Mouse (Mus musculus) right cerebral cortex, adult 18-20 months (tissue): ENCODE measurements at regions not wholly inside any gene's neighbourhood (a gene's known extent, or its start where the extent isn't known, plus 50 kb on each side); places are given as distances from the start of the nearest gene placed in this dataset.
A peak's percentile ranks its signal among the peaks of the same experiment; 100 is the strongest.

Experiments used
- DNase-seq: peaks from one replicate; pipeline ENCODE4 v3.0.0; 2022; ENCODE audit warnings: mixed read lengths

GRCm38 (mm10) chr3:105130228-105130627, 63.6 kb downstream of the 4930564D02Rik start:
- no peak for DNase-seq

GRCm38 (mm10) chr3:105131053-105131452, 64.4 kb downstream of the 4930564D02Rik start:
- DNase-seq = no peak

- no peak for DNase-seq
These were observed 66.4 kb downstream of the 4930564D02Rik start for GRCm38 (mm10) chr3:105133011-105133410.

GRCm38 (mm10) chr3:105141170-105141971, 74.7 kb downstream of the 4930564D02Rik start:
- DNase-seq = no peak

- no peak for DNase-seq
These were observed 76.0 kb downstream of the 4930564D02Rik start for GRCm38 (mm10) chr3:105142631-105143030.

- peak; percentile 50 for DNase-seq
These were observed 85.0 kb downstream of the 4930564D02Rik start for GRCm38 (mm10) chr3:105151475-105152157.

GRCm38 (mm10) chr3:105152158-105152541, 85.5 kb downstream of the 4930564D02Rik start:
- no peak for DNase-seq

GRCm38 (mm10) chr3:105158376-105158775, 91.7 kb downstream of the 4930564D02Rik start:
- DNase-seq = peak; percentile 19

GRCm38 (mm10) chr3:105165355-105165754, 98.7 kb downstream of the 4930564D02Rik start:
- DNase-seq = peak; percentile 63

GRCm38 (mm10) chr3:105169117-105169516, 102.5 kb downstream of the 4930564D02Rik start:
- DNase-seq = no peak

GRCm38 (mm10) chr3:105171527-105171926, 104.9 kb downstream of the 4930564D02Rik start:
- no peak for DNase-seq

- no peak for DNase-seq
These were observed 105.4 kb downstream of the 4930564D02Rik start for GRCm38 (mm10) chr3:105172054-105172453.

GRCm38 (mm10) chr3:105191303-105191702, 124.7 kb downstream of the 4930564D02Rik start:
- no peak for DNase-seq

GRCm38 (mm10) chr3:105191830-105192229, 125.2 kb downstream of the 4930564D02Rik start:
- DNase-seq = peak; percentile 30

GRCm38 (mm10) chr3:105200735-105201134, 134.1 kb downstream of the 4930564D02Rik start:
- no peak for DNase-seq

- no peak for DNase-seq
These were observed 142.5 kb downstream of the 4930564D02Rik start for GRCm38 (mm10) chr3:105209164-105209563.

GRCm38 (mm10) chr3:105211023-105211422, 144.4 kb downstream of the 4930564D02Rik start:
- peak; percentile 52 for DNase-seq

- DNase-seq = no peak
These were observed 145.1 kb downstream of the 4930564D02Rik start for GRCm38 (mm10) chr3:105211726-105212125.

GRCm38 (mm10) chr3:105214867-105215266, 148.2 kb downstream of the 4930564D02Rik start:
- no peak for DNase-seq

GRCm38 (mm10) chr3:105215729-105216128, 149.1 kb downstream of the 4930564D02Rik start:
- no peak for DNase-seq

- DNase-seq = no peak
These were observed 153.0 kb downstream of the 4930564D02Rik start for GRCm38 (mm10) chr3:105219630-105220029.

- peak; percentile 33 for DNase-seq
These were observed 154.0 kb downstream of the 4930564D02Rik start for GRCm38 (mm10) chr3:105220641-105221040.

GRCm38 (mm10) chr3:105222925-105223324, 156.3 kb downstream of the 4930564D02Rik start:
- peak; percentile 50 for DNase-seq

- DNase-seq = no peak
These were observed 157.0 kb downstream of the 4930564D02Rik start for GRCm38 (mm10) chr3:105223671-105224070.
